Mouse (Mus musculus): ENCODE results near the gene Cox18.
"Not testable (repeated sequence)": the region's sequence is repeated elsewhere in the genome, so short reads cannot be mapped to it uniquely, and the experiment has no call there.

Cox18 gene

GRCm38 (mm10) chr5:90223534-90224381, at the start of gene Cox18:
Gene Cox18 (minus strand): TSS chr5:90224001.
- peak; percentile 99 for DNase-seq (ENCODE audit: low spot score)

- DNase-seq (ENCODE audit: low spot score): not testable (repeated sequence)
Observed at GRCm38 (mm10) chr5:90262230-90262629, 38.4 kb upstream of the Cox18 start.

GRCm38 (mm10) chr5:90257023-90257422, 33.2 kb upstream of the Cox18 start:
- DNase-seq (ENCODE audit: low spot score): no peak

GRCm38 (mm10) chr5:90247503-90247902, 23.7 kb upstream of the Cox18 start:
- DNase-seq (ENCODE audit: low spot score): no peak

GRCm38 (mm10) chr5:90246987-90247386, 23.2 kb upstream of the Cox18 start:
- no peak for DNase-seq (ENCODE audit: low spot score)

GRCm38 (mm10) chr5:90246567-90246966, 22.8 kb upstream of the Cox18 start:
- no peak for DNase-seq (ENCODE audit: low spot score)

- DNase-seq (ENCODE audit: low spot score): no peak
Observed at GRCm38 (mm10) chr5:90245416-90245815, 21.6 kb upstream of the Cox18 start.

- no peak for DNase-seq (ENCODE audit: low spot score)
Observed at GRCm38 (mm10) chr5:90235217-90235616, 11.4 kb upstream of the Cox18 start.

GRCm38 (mm10) chr5:90233305-90233704, 9.5 kb upstream of the Cox18 start:
- DNase-seq (ENCODE audit: low spot score): no peak

GRCm38 (mm10) chr5:90229760-90230159, 6.0 kb upstream of the Cox18 start:
- no peak for DNase-seq (ENCODE audit: low spot score)

GRCm38 (mm10) chr5:90226696-90227095, 2.9 kb upstream of the Cox18 start:
- DNase-seq (ENCODE audit: low spot score): no peak

GRCm38 (mm10) chr5:90224730-90225129, 929 bp upstream of the Cox18 start:
- no peak for DNase-seq (ENCODE audit: low spot score)

- DNase-seq (ENCODE audit: low spot score): no peak
Observed at GRCm38 (mm10) chr5:90222937-90223336, 864 bp downstream of the Cox18 start.

GRCm38 (mm10) chr5:90217791-90218190, 6.0 kb downstream of the Cox18 start:
- peak; percentile 69 for DNase-seq (ENCODE audit: low spot score)

- no peak for DNase-seq (ENCODE audit: low spot score)
Observed at GRCm38 (mm10) chr5:90217226-90217625, 6.6 kb downstream of the Cox18 start.

- no peak for DNase-seq (ENCODE audit: low spot score)
Observed at GRCm38 (mm10) chr5:90213356-90213755, 10.4 kb downstream of the Cox18 start.

GRCm38 (mm10) chr5:90203168-90203567, 20.6 kb downstream of the Cox18 start:
- no peak for DNase-seq (ENCODE audit: low spot score)

- DNase-seq (ENCODE audit: low spot score): no peak
Observed at GRCm38 (mm10) chr5:90202447-90203117, 21.2 kb downstream of the Cox18 start.

GRCm38 (mm10) chr5:90199922-90200632, 23.7 kb downstream of the Cox18 start:
- DNase-seq (ENCODE audit: low spot score): no peak

- DNase-seq (ENCODE audit: low spot score): no peak
Observed at GRCm38 (mm10) chr5:90194831-90195230, 29.0 kb downstream of the Cox18 start.

GRCm38 (mm10) chr5:90182782-90183181, 41.0 kb downstream of the Cox18 start:
- no peak for DNase-seq (ENCODE audit: low spot score)

- no peak for DNase-seq (ENCODE audit: low spot score)
Observed at GRCm38 (mm10) chr5:90179094-90179493, 44.7 kb downstream of the Cox18 start.

GRCm38 (mm10) chr5:90178116-90178515, 45.7 kb downstream of the Cox18 start:
- no peak for DNase-seq (ENCODE audit: low spot score)

Data from ovary, adult 18-20 months (tissue).